Mouse (Mus musculus) cerebellum, adult 2 months (tissue): ENCODE measurements around the gene Irf2. TPM values are rescaled to one million over a fixed set of nuclear protein-coding genes. Genes with fewer than 3 reads are reported as not detected.

Experiments
- DNase-seq, 2 experiments: peaks; one replicate each; pipeline ENCODE4 v3.0.0; 2021
- H3K27ac ChIP-seq: fragments of 200-500 bp; 2 replicates; pipeline ENCODE4 v1.5.1; 2012; ENCODE audit warnings: low read length, control low read depth, inconsistent platforms; ENCODE audit not compliant: insufficient read depth
- H3K27me3 ChIP-seq: fragments of 200-500 bp; 2 replicates; pipeline ENCODE4 v1.6.1; 2012; ENCODE audit warnings: inconsistent platforms, mild to moderate bottlenecking, low read length, moderate library complexity; ENCODE audit not compliant: control insufficient read depth, insufficient read depth
- H3K4me1 ChIP-seq: fragments of 200-500 bp; 2 replicates; pipeline ENCODE4 v1.6.1; 2011; ENCODE audit warnings: low read length; ENCODE audit not compliant: control insufficient read depth, insufficient read depth
- H3K4me3 ChIP-seq: fragments of 200-500 bp; replicated peaks from 2 replicates; pipeline ENCODE3; 2011; ENCODE audit warnings: mild to moderate bottlenecking, low read depth, low read length, control low read depth; ENCODE audit not compliant: insufficient read depth
- CTCF ChIP-seq: fragments of 200-500 bp; IDR thresholded peaks from 2 replicates; pipeline ENCODE4 v1.5.1; 2011; ENCODE audit warnings: low read depth, mild to moderate bottlenecking, control low read depth, low read length, moderate library complexity, borderline replicate concordance; ENCODE audit not compliant: insufficient read depth
- POLR2A ChIP-seq: fragments of 200-500 bp; IDR thresholded peaks from 2 replicates; pipeline ENCODE4 v1.6.1; 2011; ENCODE audit warnings: low read length, control low read depth, borderline replicate concordance; ENCODE audit not compliant: insufficient read depth
- WGBS: fragments of 180-500 bp; shearing (Covaris S2); methylation state at CpG from one replicate; pipeline ENCODE4 v1.1.7; 2018; 5-methylcytosine and 5-hydroxymethylcytosine counted together
- polyA plus RNA-seq: library from polyadenylated mRNA; depleted of rRNA; stranded (reverse); fragments of >200 nt; gene quantifications from 2 replicates; pipeline ENCODE4 v1.2.3, GENCODE M21; 2012

The Irf2 gene
- polyA plus RNA-seq, 1 experiment = 19.0 TPM

- 51% methylated on average over 6 of the region's 6 CpGs for WGBS
- H3K27ac ChIP-seq = no peak overlapping the region
- no peak for DNase-seq
- no peaks in the 10 kb centered on the region for H3K27me3 ChIP-seq
- H3K4me1 ChIP-seq = peaks cover 12% of the 10 kb centered on the region
- TF ChIP-seq POLR2A = no peak
- no peak for TF ChIP-seq CTCF
- H3K4me3 ChIP-seq = no peak overlapping the region
These were observed 21.9 kb downstream of the Irf2 start for GRCm38 (mm10) chr8:46761454-46761853.

GRCm38 (mm10) chr8:46769408-46770180 lies 30.1 kb downstream of the Irf2 start:
- DNase-seq = peak in 1 of 2 experiments; percentile 42
- H3K27ac ChIP-seq = peak overlapping the region; percentile 17; the same call in 1 of the 2 replicates
- no peak overlapping the region for H3K4me3 ChIP-seq
- no peaks in the 10 kb centered on the region for H3K27me3 ChIP-seq
- TF ChIP-seq CTCF = no peak
- no peak for TF ChIP-seq POLR2A
- 72% methylated on average over 11 of the region's 11 CpGs for WGBS
- H3K4me1 ChIP-seq = peaks cover 13% of the 10 kb centered on the region

- no peaks in the 10 kb centered on the region for H3K27me3 ChIP-seq
- peaks cover 7% of the 10 kb centered on the region for H3K4me1 ChIP-seq
- DNase-seq = no peak
- no peak for TF ChIP-seq CTCF
- no peak for TF ChIP-seq POLR2A
- H3K27ac ChIP-seq = peak overlapping the region; percentile 21; the same call in 1 of the 2 replicates
- WGBS = 55% methylated on average over 7 of the region's 7 CpGs
- H3K4me3 ChIP-seq = no peak overlapping the region
These were observed 31.5 kb downstream of the Irf2 start for GRCm38 (mm10) chr8:46770905-46771516.

- no peak overlapping the region for H3K4me3 ChIP-seq
- peaks cover 7% of the 10 kb centered on the region for H3K4me1 ChIP-seq
- no peak for DNase-seq
- 77% methylated on average over 6 of the region's 6 CpGs for WGBS
- H3K27me3 ChIP-seq = no peaks in the 10 kb centered on the region
- no peak overlapping the region for H3K27ac ChIP-seq
- no peak for TF ChIP-seq CTCF
- no peak for TF ChIP-seq POLR2A
These were observed 33.3 kb downstream of the Irf2 start for GRCm38 (mm10) chr8:46772801-46773200.

- no peak for TF ChIP-seq POLR2A
- no peak for TF ChIP-seq CTCF
- Histone ChIP-seq H3K4me3 (no peak overlapping the region), H3K27ac (no peak overlapping the region), H3K27me3 (no peaks in the 10 kb centered on the region), H3K4me1 (peaks cover 2% of the 10 kb centered on the region; the same call in 1 of the 2 replicates)
- WGBS = 93% methylated on average over 10 of the region's 10 CpGs
- DNase-seq = no peak
These were observed 38.4 kb downstream of the Irf2 start for GRCm38 (mm10) chr8:46777760-46778460.

GRCm38 (mm10) chr8:46781067-46781657 lies 41.6 kb downstream of the Irf2 start:
- no peak for DNase-seq
- WGBS = 94% methylated on average over 6 of the region's 6 CpGs
- Histone ChIP-seq H3K27ac (no peak overlapping the region), H3K4me1 (no peaks in the 10 kb centered on the region; the same call in 1 of the 2 replicates), H3K4me3 (no peak overlapping the region), H3K27me3 (no peaks in the 10 kb centered on the region)
- TF ChIP-seq CTCF = no peak
- no peak for TF ChIP-seq POLR2A

GRCm38 (mm10) chr8:46782254-46782653 lies 42.7 kb downstream of the Irf2 start:
- DNase-seq = no peak
- no peak for TF ChIP-seq POLR2A
- TF ChIP-seq CTCF = no peak
- Histone ChIP-seq H3K27me3 (no peaks in the 10 kb centered on the region), H3K4me3 (no peak overlapping the region), H3K4me1 (no peaks in the 10 kb centered on the region; the same call in 1 of the 2 replicates), H3K27ac (no peak overlapping the region)
- WGBS = 97% methylated on average over 5 of the region's 5 CpGs

- H3K4me1 ChIP-seq = no peaks in the 10 kb centered on the region; the same call in 1 of the 2 replicates
- H3K27ac ChIP-seq = no peak overlapping the region
- WGBS = 65% methylated on average over 2 of the region's 2 CpGs
- H3K4me3 ChIP-seq = no peak overlapping the region
- no peak for TF ChIP-seq POLR2A
- no peak for TF ChIP-seq CTCF
- no peaks in the 10 kb centered on the region for H3K27me3 ChIP-seq
- no peak for DNase-seq
These were observed 45.5 kb downstream of the Irf2 start for GRCm38 (mm10) chr8:46785070-46785469.
